Mouse (Mus musculus) limb, embryonic 14.5 days (tissue): ENCODE data around the gene Itpr2. TPM values are rescaled to one million over a fixed set of nuclear protein-coding genes. Genes with fewer than 3 reads are reported as not detected.
A peak's percentile ranks its signal among the peaks of the same experiment; 100 is the strongest.

ENCODE experiments used
- ATAC-seq: fragments of 200-750 bp; cut with Nextera tagmentation; 2 replicates; pipeline ENCODE4 v1.8.0; 2017; ENCODE audit warnings: low read depth, moderate number of reproducible peaks, moderate TSS enrichment; ENCODE audit not compliant: low FRiP score
- DNase-seq: peaks from one replicate; pipeline ENCODE4 v3.0.0-alpha.2; 2015; ENCODE audit warnings: low spot score
- H3K27ac ChIP-seq: fragments of 300-500 bp; sonication (generic); replicated peaks from 2 replicates; pipeline ENCODE4 v1.5.1; 2014; ENCODE audit warnings: low read depth, mild to moderate bottlenecking, low read length, moderate library complexity, mixed read lengths
- H3K27me3 ChIP-seq: fragments of 300-500 bp; sonication (generic); 2 replicates; pipeline ENCODE4 v1.6.1; 2014; ENCODE audit warnings: low read length, mixed read lengths; ENCODE audit not compliant: control insufficient read depth, insufficient read depth
- H3K36me3 ChIP-seq: fragments of 300-500 bp; sonication (generic); 2 replicates; pipeline ENCODE4 v1.6.1; 2014; ENCODE audit warnings: mild to moderate bottlenecking, low read length, moderate library complexity, mixed read lengths; ENCODE audit not compliant: control insufficient read depth, insufficient read depth
- H3K4me1 ChIP-seq: fragments of 300-500 bp; sonication (generic); 2 replicates; pipeline ENCODE4 v1.6.1; 2014; ENCODE audit warnings: antibody characterized with exemption, low read length, mixed read lengths; ENCODE audit not compliant: control insufficient read depth, insufficient read depth
- H3K4me2 ChIP-seq: fragments of 300-500 bp; sonication (generic); replicated peaks from 2 replicates; pipeline ENCODE4 v1.6.1; 2014; ENCODE audit warnings: low read depth, mild to moderate bottlenecking, low read length, moderate library complexity; ENCODE audit not compliant: severe bottlenecking
- H3K4me3 ChIP-seq: fragments of 300-500 bp; sonication (generic); replicated peaks from 2 replicates; pipeline ENCODE4 v1.5.1; 2014; ENCODE audit warnings: low read length
- H3K9ac ChIP-seq: fragments of 300-500 bp; sonication (generic); 2 replicates; pipeline ENCODE4 v1.6.1; 2014; ENCODE audit warnings: mild to moderate bottlenecking, low read depth, low read length, moderate library complexity; ENCODE audit not compliant: severe bottlenecking
- H3K9me3 ChIP-seq: fragments of 300-500 bp; sonication (generic); 2 replicates; pipeline ENCODE4 v1.6.1; 2016; ENCODE audit warnings: low read length; ENCODE audit not compliant: control insufficient read depth
- POLR2A ChIP-seq: fragments of 200-500 bp; IDR thresholded peaks from 2 replicates; pipeline ENCODE4 v1.8.0; 2012; ENCODE audit warnings: inconsistent platforms, mild to moderate bottlenecking, moderate library complexity, borderline replicate concordance; ENCODE audit not compliant: insufficient read depth, insufficient read length; ENCODE audit errors: extremely low read depth
- WGBS: fragments of 180-500 bp; shearing (Covaris S2); extraction: QIAGEN DNeasy Blood & Tissue Kit; methylation state at CpG from one replicate; pipeline ENCODE4 v1.1.7; 2014; 5-methylcytosine and 5-hydroxymethylcytosine counted together
- polyA plus RNA-seq, 2 experiments: library from polyadenylated mRNA; depleted of rRNA in 1 of 2; stranded (reverse) in 1 of 2; unstranded in 1 of 2; fragments of >200 nt; fragmentation: Nextera tagmentation in 1 of 2; extraction: Ambion mirVana in 1 of 2; gene quantifications; 2 replicates each; pipeline versions ENCODE4 v1.2.1 to v1.2.3; 2012 to 2014

Itpr2 gene
- polyA plus RNA-seq, 2 experiments, result 4.7 to 11.3 TPM

- ATAC-seq (no peak), DNase-seq (no peak)
- 89% methylated on average over 2 of the region's 2 CpGs for WGBS
Measured at GRCm38 (mm10) chr6:146434217-146434616, 67.8 kb downstream of the Itpr2 start.

GRCm38 (mm10) chr6:146432218-146432865 lies 69.7 kb downstream of the Itpr2 start:
- Histone ChIP-seq H3K9ac (no peak overlapping the region), H3K4me3 (no peak overlapping the region), H3K36me3 (no peaks in the 10 kb centered on the region), H3K27ac (no peak overlapping the region), H3K4me1 (no peaks in the 10 kb centered on the region; the same call in 1 of the 2 replicates), H3K27me3 (no peaks in the 10 kb centered on the region), H3K4me2 (no peak overlapping the region), H3K9me3 (no peaks in the 10 kb centered on the region)
- TF ChIP-seq POLR2A, result no peak
- WGBS, result 69% methylated on average over 8 of the region's 8 CpGs
- no peak for DNase-seq
- ATAC-seq, result no peak

More at GRCm38 (mm10) chr6:146434217-146434616, 67.8 kb downstream of the Itpr2 start:
- no peak overlapping the region for H3K9ac ChIP-seq
- H3K4me3 ChIP-seq, result no peak overlapping the region
- H3K4me1 ChIP-seq, result no peaks in the 10 kb centered on the region; the same call in 1 of the 2 replicates
- H3K36me3 ChIP-seq, result no peaks in the 10 kb centered on the region
- no peaks in the 10 kb centered on the region for H3K9me3 ChIP-seq
- no peaks in the 10 kb centered on the region for H3K27me3 ChIP-seq
- no peak overlapping the region for H3K4me2 ChIP-seq
- H3K27ac ChIP-seq, result no peak overlapping the region
- TF ChIP-seq POLR2A, result no peak

- no peaks in the 10 kb centered on the region for H3K9me3 ChIP-seq
- H3K36me3 ChIP-seq, result no peaks in the 10 kb centered on the region
- no peak overlapping the region for H3K4me2 ChIP-seq
- H3K4me1 ChIP-seq, result no peaks in the 10 kb centered on the region; the same call in 1 of the 2 replicates
- no peak overlapping the region for H3K9ac ChIP-seq
- H3K27me3 ChIP-seq, result no peaks in the 10 kb centered on the region
- 81% methylated on average over 7 of the region's 7 CpGs for WGBS
- no peak overlapping the region for H3K4me3 ChIP-seq
- no peak for DNase-seq
- no peak for ATAC-seq
- no peak overlapping the region for H3K27ac ChIP-seq
- no peak for TF ChIP-seq POLR2A
Measured at GRCm38 (mm10) chr6:146431777-146432176, 70.2 kb downstream of the Itpr2 start.

GRCm38 (mm10) chr6:146429694-146430380 lies 72.2 kb downstream of the Itpr2 start:
- WGBS, result 41% methylated on average over 6 of the region's 9 CpGs

GRCm38 (mm10) chr6:146424778-146425177 lies 77.2 kb downstream of the Itpr2 start:
- ATAC-seq, result no peak
- no peak overlapping the region for H3K4me2 ChIP-seq
- H3K4me1 ChIP-seq, result peaks cover 4% of the 10 kb centered on the region
- H3K9ac ChIP-seq, result no peak overlapping the region
- no peak for DNase-seq
- no peak overlapping the region for H3K27ac ChIP-seq
- 85% methylated on average over 3 of the region's 3 CpGs for WGBS
- H3K27me3 ChIP-seq, result no peaks in the 10 kb centered on the region
- H3K36me3 ChIP-seq, result no peaks in the 10 kb centered on the region
- TF ChIP-seq POLR2A, result no peak
- no peak overlapping the region for H3K4me3 ChIP-seq
- H3K9me3 ChIP-seq, result no peaks in the 10 kb centered on the region

More at GRCm38 (mm10) chr6:146429694-146430380, 72.2 kb downstream of the Itpr2 start:
- DNase-seq (peak; percentile 36), ATAC-seq (no peak)
- no peak overlapping the region for H3K9ac ChIP-seq
- TF ChIP-seq POLR2A, result no peak
- no peak overlapping the region for H3K4me3 ChIP-seq
- no peaks in the 10 kb centered on the region; the same call in 1 of the 2 replicates for H3K4me1 ChIP-seq
- H3K36me3 ChIP-seq, result no peaks in the 10 kb centered on the region
- no peaks in the 10 kb centered on the region for H3K27me3 ChIP-seq
- H3K27ac ChIP-seq, result no peak overlapping the region
- no peak overlapping the region for H3K4me2 ChIP-seq
- no peaks in the 10 kb centered on the region for H3K9me3 ChIP-seq
